Comparison of ENCODE assay signal across 24 mouse cellular contexts in the genomic region with DNA sequence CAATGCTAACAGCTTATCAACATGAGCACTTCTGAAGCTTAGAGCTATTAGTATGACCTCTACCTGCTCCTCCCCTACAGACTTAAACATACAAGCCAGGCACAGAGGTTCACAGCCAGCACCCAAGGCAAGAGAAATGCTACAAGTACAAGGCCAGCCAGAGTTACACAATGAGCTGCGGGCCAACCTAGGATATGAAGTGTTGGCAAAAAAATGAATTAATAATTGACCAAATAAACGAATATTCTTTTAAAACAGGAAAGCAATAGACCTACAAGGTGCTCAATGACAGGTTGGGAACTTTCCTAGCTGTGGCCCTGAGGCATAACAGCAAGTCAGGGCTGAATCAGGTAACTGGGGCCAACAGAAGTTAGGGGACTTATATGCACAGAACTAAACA. TPM values are rescaled to one million over a fixed set of nuclear protein-coding genes. Genes with fewer than 3 reads are reported as not detected.
A peak's percentile ranks its signal among the peaks of the same experiment; 100 is the strongest.
DNase-seq lines count a peak whose midpoint lies in the region; ATAC-seq and TF ChIP-seq lines count a peak whose summit lies in the region.
"Had no signal": no experiment of that assay in that cellular context is flagged by ENCODE, and none has a peak within 500 bp of the region (broad histone marks: within the 10 kb centered on the region; RNA-seq: fewer than 3 reads in every experiment).

No protein-coding gene starts in this region.

- H3K79me2 ChIP-seq in liver, adult 2 months (ENCODE audit: control insufficient read depth, insufficient read depth, low read length), result no peaks in the 10 kb centered on the region

- ATAC-seq in heart, embryonic 11.5 days (replicated peaks; ENCODE audit: insufficient number of reproducible peaks, low FRiP score, low TSS enrichment), result no peak
- no peak for ATAC-seq in kidney, embryonic 15.5 days (replicated peaks; ENCODE audit: low FRiP score)
- ATAC-seq in liver, embryonic 12.5 days, result no peak
- ATAC-seq: activated CD4-positive, CD25-positive, alpha-beta regulatory T cell, adult 4 months; forebrain, embryonic 15.5 days; hindbrain, embryonic 16.5 days had no signal

- DNase-seq in adrenal gland, adult 2 months, result peak; percentile 51
- no peak for DNase-seq in adrenal gland, adult 18-20 months (ENCODE audit: low spot score in 2 of 2)
- no peak for DNase-seq in heart, adult 9 months (ENCODE audit: low spot score in 2 of 2)
- DNase-seq in kidney, postnatal 4 days, result no peak
- DNase-seq in liver, adult 2 months (ENCODE audit: extremely low read depth, low read depth, low spot score), result peak; percentile 47
- DNase-seq: adrenal gland, postnatal 14 days; cerebellum, adult 11-12 months; cerebellum, adult 8-10 months; cerebellum, postnatal 10 days; cerebellum, postnatal 36 days; embryo, embryonic 11 days; gastrocnemius, postnatal 10 days had no signal

- TF ChIP-seq POLR2A in liver, adult 2 months (IDR thresholded peaks at IDR 0.05; ENCODE audit: extremely low read depth, insufficient read depth, low read length), result no peak

- TF ChIP-seq CTCF in liver, adult 2 months (IDR thresholded peaks at IDR 0.05; ENCODE audit: low read depth, low read length), result no peak

- peaks cover 63% of the 10 kb centered on the region for H3K4me1 ChIP-seq in heart, embryonic 11.5 days (ENCODE audit: control insufficient read depth, insufficient read depth, low read length)
- H3K4me1 ChIP-seq in kidney, embryonic 15.5 days, result peaks cover 94% of the 10 kb centered on the region
- peaks cover 11% of the 10 kb centered on the region for H3K4me1 ChIP-seq in liver, adult 2 months (ENCODE audit: control insufficient read depth, insufficient read depth, low read length)
- H3K4me1 ChIP-seq in liver, embryonic 12.5 days, result peaks cover 14% of the 10 kb centered on the region
- H3K4me1 ChIP-seq: forebrain, embryonic 12.5 days had no signal

- WGBS in heart, embryonic 11.5 days (ENCODE audit: insufficient replicate concordance), result 71% methylated on average over 2 of the region's 2 CpGs
- WGBS in kidney, embryonic 15.5 days, result 73% methylated on average over 2 of the region's 2 CpGs
- WGBS in liver, adult 2 months, result 22% methylated on average over 2 of the region's 2 CpGs
- WGBS in liver, embryonic 12.5 days (ENCODE audit: insufficient replicate concordance), result 53% methylated on average over 2 of the region's 2 CpGs

- no peaks in the 10 kb centered on the region for H3K36me3 ChIP-seq in heart, embryonic 11.5 days (ENCODE audit: control insufficient read depth, insufficient read depth, low read length)
- no peaks in the 10 kb centered on the region for H3K36me3 ChIP-seq in kidney, embryonic 15.5 days
- H3K36me3 ChIP-seq in liver, adult 2 months (ENCODE audit: control insufficient read depth, insufficient read depth, low read length), result no peaks in the 10 kb centered on the region
- H3K36me3 ChIP-seq in liver, embryonic 12.5 days, result no peaks in the 10 kb centered on the region
- H3K36me3 ChIP-seq: embryonic facial prominence, embryonic 10.5 days; embryonic facial prominence, embryonic 13.5 days; forebrain, embryonic 12.5 days; forebrain, embryonic 15.5 days; hindbrain, embryonic 10.5 days; hindbrain, embryonic 13.5 days had no signal

- no peaks in the 10 kb centered on the region for H3K27me3 ChIP-seq in heart, embryonic 11.5 days (ENCODE audit: control insufficient read depth, insufficient read depth, low read length)
- H3K27me3 ChIP-seq in kidney, embryonic 15.5 days, result no peaks in the 10 kb centered on the region
- no peaks in the 10 kb centered on the region for H3K27me3 ChIP-seq in liver, adult 2 months (ENCODE audit: control insufficient read depth, insufficient read depth, low read length)
- H3K27me3 ChIP-seq in liver, embryonic 12.5 days (replicated peaks), result peaks cover 6% of the 10 kb centered on the region; the same call in 1 of the 2 replicates
- H3K27me3 ChIP-seq: embryonic facial prominence, embryonic 13.5 days; forebrain, embryonic 12.5 days; forebrain, embryonic 15.5 days; hindbrain, embryonic 13.5 days had no signal

- no peaks in the 10 kb centered on the region for H3K9me3 ChIP-seq in heart, embryonic 11.5 days (replicated peaks; ENCODE audit: control insufficient read depth, low read length)
- H3K9me3 ChIP-seq in kidney, embryonic 15.5 days (replicated peaks), result no peaks in the 10 kb centered on the region
- no peaks in the 10 kb centered on the region for H3K9me3 ChIP-seq in liver, embryonic 12.5 days (replicated peaks)
- H3K9me3 ChIP-seq: embryonic facial prominence, embryonic 10.5 days; embryonic facial prominence, embryonic 13.5 days; forebrain, embryonic 12.5 days; forebrain, embryonic 15.5 days; hindbrain, embryonic 10.5 days; hindbrain, embryonic 13.5 days had no signal

- H3K9ac ChIP-seq in heart, embryonic 11.5 days (ENCODE audit: low read depth, low read length), result no peak overlapping the region
- H3K9ac ChIP-seq in kidney, embryonic 15.5 days, result no peak overlapping the region
- H3K9ac ChIP-seq in liver, adult 2 months (ENCODE audit: low read depth, low read length), result no peak overlapping the region
- H3K9ac ChIP-seq in liver, embryonic 12.5 days, result no peak overlapping the region
- H3K9ac ChIP-seq: embryonic facial prominence, embryonic 13.5 days; forebrain, embryonic 12.5 days; forebrain, embryonic 15.5 days; hindbrain, embryonic 13.5 days had no signal

- H3K27ac ChIP-seq in heart, embryonic 11.5 days (ENCODE audit: low read depth, low read length), result peak overlapping the region; percentile 35; the same call in 1 of the 2 replicates
- peak overlapping the region; percentile 22; the same call in 1 of the 2 replicates for H3K27ac ChIP-seq in kidney, embryonic 15.5 days
- H3K27ac ChIP-seq in liver, adult 2 months (replicated peaks; ENCODE audit: insufficient read depth, low read depth, low read length), result no peak overlapping the region
- H3K27ac ChIP-seq in liver, embryonic 12.5 days, result no peak overlapping the region
- H3K27ac ChIP-seq: embryonic facial prominence, embryonic 10.5 days; embryonic facial prominence, embryonic 13.5 days; forebrain, embryonic 12.5 days; forebrain, embryonic 15.5 days; hindbrain, embryonic 10.5 days; hindbrain, embryonic 13.5 days had no signal

- no peak overlapping the region for H3K4me2 ChIP-seq in heart, embryonic 11.5 days
- H3K4me2 ChIP-seq in kidney, embryonic 15.5 days, result no peak overlapping the region
- H3K4me2 ChIP-seq in liver, embryonic 12.5 days, result no peak overlapping the region
- H3K4me2 ChIP-seq: embryonic facial prominence, embryonic 13.5 days; forebrain, embryonic 12.5 days; forebrain, embryonic 15.5 days; hindbrain, embryonic 13.5 days had no signal

- H3K4me3 ChIP-seq in heart, embryonic 11.5 days (ENCODE audit: low read depth, low read length), result no peak overlapping the region
- H3K4me3 ChIP-seq in kidney, embryonic 15.5 days (replicated peaks), result no peak overlapping the region
- H3K4me3 ChIP-seq in liver, adult 2 months (ENCODE audit: insufficient read depth, low read depth, low read length), result no peak overlapping the region
- no peak overlapping the region for H3K4me3 ChIP-seq in liver, embryonic 12.5 days
- H3K4me3 ChIP-seq: embryonic facial prominence, embryonic 10.5 days; embryonic facial prominence, embryonic 13.5 days; erythroblast, embryonic 14.5 days; forebrain, embryonic 12.5 days; forebrain, embryonic 15.5 days; hindbrain, embryonic 10.5 days; hindbrain, embryonic 13.5 days had no signal

RNA-seq across cellular contexts. Expression of a gene that starts 58.1 kb away (rescaled TPM):
- 100 to 1,000 TPM; 127 to 193 TPM for total RNA-seq in adrenal gland, adult 2 months (2021)
- polyA plus RNA-seq in adrenal gland, adult 2 months (2012; rRNA removed), result 114 and 115 TPM in 2 replicates
- 100 to 1,000 TPM; 131 to 150 TPM for total RNA-seq in adrenal gland, adult 18-20 months (2021)
- polyA plus RNA-seq in heart, embryonic 11.5 days (2014; fragmentation: Nextera tagmentation; extraction: Ambion mirVana), result 40.6 and 51.0 TPM in 2 replicates
- 108 and 116 TPM in 2 replicates for polyA plus RNA-seq in kidney, embryonic 15.5 days (2015; fragmentation: Nextera tagmentation; extraction: Ambion mirVana)
- total RNA-seq in liver, adult 2 months (2014; rRNA removed), result 7.7 and 10.9 TPM in 2 replicates
- 6.1 and 8.0 TPM in 2 replicates for polyA plus RNA-seq in liver, adult 2 months (2012; rRNA removed)
- 11.8 and 12.0 TPM in 2 replicates for polyA plus RNA-seq in liver, embryonic 12.5 days (2016; fragmentation: Nextera tagmentation; extraction: Ambion mirVana)
- polyA plus RNA-seq: activated CD4-positive, CD25-positive, alpha-beta regulatory T cell, adult 4 months had no signal

RNA-seq across cellular contexts. Expression of a gene that starts 58.1 kb away (rescaled TPM):
- 100 to 1,000 TPM; 260 to 455 TPM for total RNA-seq in adrenal gland, adult 2 months (2021)
- polyA plus RNA-seq in adrenal gland, adult 2 months (2012; rRNA removed), result 293 and 303 TPM in 2 replicates
- 100 to 1,000 TPM; 250 to 364 TPM for total RNA-seq in adrenal gland, adult 18-20 months (2021)
- polyA plus RNA-seq in heart, embryonic 11.5 days (2014; fragmentation: Nextera tagmentation; extraction: Ambion mirVana), result 150 and 187 TPM in 2 replicates
- 297 and 335 TPM in 2 replicates for polyA plus RNA-seq in kidney, embryonic 15.5 days (2015; fragmentation: Nextera tagmentation; extraction: Ambion mirVana)
- total RNA-seq in liver, adult 2 months (2014; rRNA removed), result 25.7 and 28.3 TPM in 2 replicates
- polyA plus RNA-seq in liver, adult 2 months (2012; rRNA removed), result 21.8 and 29.1 TPM in 2 replicates
- polyA plus RNA-seq in liver, embryonic 12.5 days (2016; fragmentation: Nextera tagmentation; extraction: Ambion mirVana), result 28.9 and 30.9 TPM in 2 replicates
- polyA plus RNA-seq: activated CD4-positive, CD25-positive, alpha-beta regulatory T cell, adult 4 months had no signal

Comparison
In these comparisons a context has a peak if more than half of its experiments do, and no peak if none do; other contexts are left out.
1. DNase-seq: peak in adrenal gland, adult 2 months (single experiment) and liver, adult 2 months (single experiment); none in adrenal gland, adult 18-20 months (0 of 2), heart, adult 9 months (0 of 2) and kidney, postnatal 4 days (0 of 2).
2. H3K27ac ChIP-seq: peak in heart, embryonic 11.5 days (single experiment) and kidney, embryonic 15.5 days (single experiment); none in liver, adult 2 months (single experiment) and liver, embryonic 12.5 days (single experiment).